Mouse (Mus musculus) heart, adult 2 months (tissue): Measurements from ENCODE around the gene Ap4s1. TPM values are rescaled to one million over a fixed set of nuclear protein-coding genes. Genes with fewer than 3 reads are reported as not detected.

Experiments
- DNase-seq, 2 experiments: peaks; one replicate each; pipeline ENCODE4 v3.0.0; 2021
- H3K27ac ChIP-seq: fragments of 200-600 bp; 2 replicates; pipeline ENCODE4 v1.8.1; 2022
- H3K27me3 ChIP-seq: fragments of 200-500 bp; 2 replicates; pipeline ENCODE4 v1.6.1; 2012; ENCODE audit warnings: mild to moderate bottlenecking, low read length, inconsistent platforms, mixed read lengths; ENCODE audit not compliant: control insufficient read depth, insufficient read depth
- H3K36me3 ChIP-seq: fragments of 200-500 bp; 2 replicates; pipeline ENCODE4 v1.6.1; 2012; ENCODE audit warnings: low read length, inconsistent platforms; ENCODE audit not compliant: control insufficient read depth, insufficient read depth
- H3K4me1 ChIP-seq: fragments of 200-500 bp; 2 replicates; pipeline ENCODE4 v1.6.1; 2011; ENCODE audit warnings: low read length; ENCODE audit not compliant: control insufficient read depth, insufficient read depth
- H3K4me3 ChIP-seq: fragments of 200-600 bp; 2 replicates; pipeline ENCODE4 v1.8.1; 2022
- H3K79me2 ChIP-seq: fragments of 200-500 bp; replicated peaks from 2 replicates; pipeline ENCODE4 v1.6.1; 2012; ENCODE audit warnings: mild to moderate bottlenecking, inconsistent platforms, low read length, moderate library complexity, mixed read lengths; ENCODE audit not compliant: control insufficient read depth, insufficient read depth
- H3K9ac ChIP-seq: fragments of 200-500 bp; 2 replicates; pipeline ENCODE4 v1.6.1; 2012; ENCODE audit warnings: low read depth, mild to moderate bottlenecking, control low read depth, inconsistent platforms, low read length, mixed read lengths
- CTCF ChIP-seq: fragments of 200-600 bp; IDR thresholded peaks from 2 replicates; pipeline ENCODE4 v1.8.1; 2022; ENCODE audit warnings: antibody characterized with exemption, mild to moderate bottlenecking, moderate library complexity
- EP300 ChIP-seq: fragments of 200-500 bp; IDR thresholded peaks from 2 replicates; pipeline ENCODE4 v1.6.1; 2011; ENCODE audit warnings: low read depth, low read length, control low read depth; ENCODE audit not compliant: insufficient read depth
- POLR2A ChIP-seq: fragments of 200-500 bp; IDR thresholded peaks from 2 replicates; pipeline ENCODE4 v1.6.1; 2011; ENCODE audit warnings: mild to moderate bottlenecking, low read depth, low read length, control low read depth; ENCODE audit not compliant: insufficient read depth
- WGBS: fragments of 180-500 bp; shearing (Covaris S2); methylation state at CpG from one replicate; pipeline ENCODE4 v1.1.7; 2018; 5-methylcytosine and 5-hydroxymethylcytosine counted together
- intact Hi-C: fragments of 180-260 bp; cut with DNase I; formaldehyde crosslinking; loops from one replicate; pipeline ENCODE4 v1.15.1; 2025
- polyA plus RNA-seq: library from polyadenylated mRNA; depleted of rRNA; stranded (reverse); fragments of >200 nt; gene quantifications from 2 replicates; pipeline ENCODE4 v1.2.3, GENCODE M21; 2012
- total RNA-seq, 2 experiments: library from RNA; stranded (reverse); gene quantifications; 2 replicates each; pipeline ENCODE4 v1.2.3; 2021

Gene Ap4s1
- total and polyA plus RNA-seq, 3 experiments: 20.4 to 65.4 (median 52.0) TPM

DNA sequence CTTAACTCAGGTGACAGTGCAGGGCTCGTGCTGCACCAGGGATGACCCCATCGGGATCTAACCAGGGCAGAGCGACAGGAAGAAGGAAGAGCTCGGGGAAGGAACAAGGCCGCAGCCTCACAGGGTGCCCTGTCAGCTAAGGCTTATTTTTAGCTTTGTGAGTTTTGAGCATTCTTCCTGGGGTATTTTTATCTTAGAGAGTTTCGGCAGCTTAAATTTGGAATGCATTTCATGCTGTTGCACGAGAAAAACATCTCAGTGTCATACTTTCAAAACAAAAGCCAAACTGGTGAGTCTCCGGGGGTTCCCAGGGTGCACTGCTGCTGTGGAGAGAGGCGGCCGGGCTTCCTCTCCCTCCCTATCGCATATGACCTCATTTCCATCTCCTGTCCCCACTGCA is 38.2 kb downstream of the Ap4s1 start:
- peak; percentile 67 to 74 for DNase-seq
- Histone ChIP-seq H3K4me1 (peaks cover 10% of the 10 kb centered on the region), H3K4me3 (peak overlapping the region; percentile 35), H3K36me3 (peaks cover 4% of the 10 kb centered on the region), H3K27me3 (no peaks in the 10 kb centered on the region), H3K27ac (peak overlapping the region; percentile 81), H3K9ac (peak overlapping the region; percentile 58; the same call in 1 of the 2 replicates), H3K79me2 (no peaks in the 10 kb centered on the region)
- intact Hi-C loops: loop anchor here (1.0 kb wide), 1 partner anchor 37 kb away; no protein-coding TSS in a partner anchor
- WGBS: 2% methylated on average over 11 of the region's 11 CpGs
- no peak for TF ChIP-seq CTCF
- TF ChIP-seq POLR2A: peak; percentile 63

DNA sequence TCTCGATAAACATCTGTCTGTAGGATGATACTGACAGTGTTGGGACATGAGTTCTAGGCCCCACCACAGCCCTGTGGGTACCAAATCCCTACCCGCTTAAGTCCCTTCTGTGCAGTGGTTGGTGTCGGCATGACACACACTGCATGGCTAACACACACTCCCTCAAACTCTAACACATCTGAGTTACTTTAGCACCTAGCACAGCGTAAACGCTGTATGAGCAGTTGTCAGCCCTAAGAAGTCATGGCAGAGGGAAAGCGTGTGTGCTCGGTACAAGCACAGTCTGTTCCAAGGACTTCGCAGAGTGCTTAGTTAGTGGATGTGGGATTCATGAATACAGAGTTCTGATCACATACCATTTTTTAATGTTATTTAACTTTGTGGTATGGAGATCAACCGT is 39.0 kb downstream of the Ap4s1 start:
- WGBS: 98% methylated on average over 9 of the region's 9 CpGs
- intact Hi-C loops: loop anchor here (1.0 kb wide), 1 partner anchor 38 kb away; no protein-coding TSS in a partner anchor
- no peak overlapping the region for H3K4me3 ChIP-seq
- no peaks in the 10 kb centered on the region for H3K79me2 ChIP-seq
- no peaks in the 10 kb centered on the region for H3K27me3 ChIP-seq
- no peak overlapping the region for H3K9ac ChIP-seq
- no peak for DNase-seq
- peak overlapping the region; percentile 81 for H3K27ac ChIP-seq
- peaks cover 10% of the 10 kb centered on the region for H3K4me1 ChIP-seq
- H3K36me3 ChIP-seq: peaks cover 4% of the 10 kb centered on the region
- TF ChIP-seq EP300: no peak
- no peak for TF ChIP-seq CTCF
- TF ChIP-seq POLR2A: no peak

DNA sequence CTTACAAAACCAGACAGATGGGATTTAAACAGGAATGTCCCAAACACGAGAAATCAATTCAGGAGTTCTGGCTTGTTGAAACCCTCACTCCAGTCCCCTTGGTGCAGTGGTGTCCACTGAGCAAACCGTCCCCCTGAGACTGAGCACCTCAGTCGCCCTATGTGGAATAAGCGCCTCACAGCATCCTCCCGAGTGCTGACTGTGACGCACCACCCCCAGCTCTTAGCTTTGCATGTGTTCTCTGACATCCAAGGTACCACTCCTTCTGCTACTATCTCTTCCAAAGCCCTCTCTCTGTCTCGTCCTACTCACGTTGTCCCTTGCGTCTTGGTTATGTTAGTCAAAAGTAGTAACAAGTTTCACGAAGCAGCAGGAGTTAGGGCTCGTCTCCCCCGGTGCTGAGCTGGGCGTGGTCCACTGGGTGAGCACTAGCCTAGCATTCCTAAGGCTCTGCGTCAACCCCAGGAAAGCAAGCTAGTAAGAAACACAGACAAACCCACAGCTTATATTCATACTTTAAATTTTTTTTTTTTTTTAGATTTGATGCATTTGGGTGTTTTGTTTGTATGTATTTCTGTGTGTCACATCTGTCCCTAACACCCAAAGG is 43.9 kb downstream of the Ap4s1 start:
- Histone ChIP-seq H3K4me3 (no peak overlapping the region; the same call in 1 of the 2 replicates), H3K9ac (no peak overlapping the region), H3K4me1 (peaks cover 5% of the 10 kb centered on the region; the same call in 1 of the 2 replicates), H3K79me2 (no peaks in the 10 kb centered on the region), H3K27me3 (no peaks in the 10 kb centered on the region), H3K36me3 (no peaks in the 10 kb centered on the region), H3K27ac (no peak overlapping the region)
- TF ChIP-seq EP300 (no peak), CTCF (no peak), POLR2A (no peak)
- 72% methylated on average over 14 of the region's 14 CpGs for WGBS
- intact Hi-C loops: no loop called here
- DNase-seq: peak in 1 of 2 experiments; percentile 38

DNA sequence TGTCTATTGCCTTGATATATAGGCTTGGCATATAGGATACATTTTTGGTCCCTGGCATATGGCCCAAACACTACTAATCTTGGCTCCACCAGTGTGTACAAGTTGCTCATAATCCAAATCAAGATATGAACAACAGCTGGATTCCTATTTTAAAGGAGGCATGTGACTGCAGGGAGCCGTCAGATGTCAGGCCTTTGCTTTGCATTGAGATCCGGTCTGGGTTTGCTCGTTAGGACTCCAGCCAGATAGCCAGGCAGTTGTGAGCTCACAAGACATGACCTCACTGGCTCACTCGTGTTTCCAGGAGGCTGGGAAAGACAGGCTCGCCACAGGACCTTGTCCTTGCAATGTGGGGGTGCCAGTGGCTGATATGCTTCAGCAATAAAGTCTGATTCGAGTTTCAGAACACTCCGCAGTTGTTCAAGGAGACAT is 45.0 kb downstream of the Ap4s1 start:
- H3K27ac ChIP-seq: peak overlapping the region; percentile 22; the same call in 1 of the 2 replicates
- H3K4me1 ChIP-seq: peaks cover 3% of the 10 kb centered on the region; the same call in 1 of the 2 replicates
- 26% methylated on average over 7 of the region's 7 CpGs for WGBS
- intact Hi-C loops: no loop called here
- no peaks in the 10 kb centered on the region for H3K36me3 ChIP-seq
- DNase-seq: no peak
- TF ChIP-seq EP300 (no peak), CTCF (no peak), POLR2A (no peak)
- H3K79me2 ChIP-seq: no peaks in the 10 kb centered on the region
- no peaks in the 10 kb centered on the region for H3K27me3 ChIP-seq
- no peak overlapping the region for H3K4me3 ChIP-seq
- no peak overlapping the region for H3K9ac ChIP-seq

DNA sequence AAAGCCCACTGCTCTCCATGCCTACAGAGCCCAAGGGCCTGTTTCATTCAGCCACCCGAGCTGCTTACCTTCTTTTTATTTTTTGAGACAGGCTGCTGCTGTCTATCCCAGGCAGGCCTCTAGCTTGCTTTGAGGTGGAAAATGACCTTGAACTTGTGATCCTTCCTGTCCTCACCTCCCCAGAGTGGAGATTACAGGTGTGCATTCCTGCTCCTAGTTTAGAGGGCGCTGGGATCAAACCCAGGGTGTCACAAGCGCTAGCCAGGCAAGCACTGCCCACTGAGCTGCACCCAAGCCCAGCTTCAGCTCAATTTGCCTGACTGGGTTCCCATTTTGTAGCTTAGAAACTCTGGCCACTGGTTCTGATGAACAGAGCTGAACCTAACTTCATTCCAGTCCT is 45.5 kb downstream of the Ap4s1 start:
- Histone ChIP-seq H3K79me2 (no peaks in the 10 kb centered on the region), H3K9ac (no peak overlapping the region), H3K4me1 (peaks cover 3% of the 10 kb centered on the region; the same call in 1 of the 2 replicates), H3K4me3 (no peak overlapping the region), H3K27me3 (no peaks in the 10 kb centered on the region), H3K36me3 (no peaks in the 10 kb centered on the region), H3K27ac (peak overlapping the region; percentile 22; the same call in 1 of the 2 replicates)
- no peak for TF ChIP-seq EP300
- no peak for TF ChIP-seq POLR2A
- no peak for TF ChIP-seq CTCF
- intact Hi-C loops: no loop called here
- WGBS: 70% methylated on average over 3 of the region's 3 CpGs
- no peak for DNase-seq

DNA sequence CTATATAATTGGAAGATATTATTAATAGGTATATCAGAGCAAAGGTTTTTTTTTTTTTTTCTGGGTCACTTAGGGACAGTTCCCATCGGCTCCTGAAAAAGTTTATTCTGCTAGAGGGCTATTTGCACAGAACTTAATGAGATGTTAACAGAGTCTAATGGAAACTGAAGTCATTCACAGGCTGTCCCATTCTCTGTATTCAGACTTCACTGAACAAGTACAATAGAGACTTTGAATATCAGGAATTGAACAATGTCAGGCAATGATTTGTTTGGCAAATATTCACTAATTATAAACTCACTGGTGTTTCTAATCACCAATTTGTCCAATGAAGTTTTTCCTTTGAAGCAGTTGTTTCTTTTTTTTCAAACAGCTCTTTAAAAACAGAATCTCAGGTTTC is 46.0 kb downstream of the Ap4s1 start:
- intact Hi-C loops: no loop called here
- DNase-seq: no peak
- H3K27ac ChIP-seq: no peak overlapping the region

More for the DNA sequence above, 46.0 kb downstream of the Ap4s1 start:
- 63% methylated on average over 1 of the region's 1 CpGs for WGBS
- Histone ChIP-seq H3K4me3 (no peak overlapping the region), H3K4me1 (peaks cover 3% of the 10 kb centered on the region; the same call in 1 of the 2 replicates), H3K36me3 (no peaks in the 10 kb centered on the region), H3K9ac (no peak overlapping the region), H3K79me2 (no peaks in the 10 kb centered on the region), H3K27me3 (no peaks in the 10 kb centered on the region)
- TF ChIP-seq CTCF (no peak), EP300 (no peak), POLR2A (no peak)
